Mouse (Mus musculus): ENCODE measurements around the gene Lctl. TPM values are rescaled to one million over a fixed set of nuclear protein-coding genes. Genes with fewer than 3 reads are reported as not detected.

Gene Lctl
- polyA plus RNA-seq, 1 experiment = 1.3 TPM

DNA sequence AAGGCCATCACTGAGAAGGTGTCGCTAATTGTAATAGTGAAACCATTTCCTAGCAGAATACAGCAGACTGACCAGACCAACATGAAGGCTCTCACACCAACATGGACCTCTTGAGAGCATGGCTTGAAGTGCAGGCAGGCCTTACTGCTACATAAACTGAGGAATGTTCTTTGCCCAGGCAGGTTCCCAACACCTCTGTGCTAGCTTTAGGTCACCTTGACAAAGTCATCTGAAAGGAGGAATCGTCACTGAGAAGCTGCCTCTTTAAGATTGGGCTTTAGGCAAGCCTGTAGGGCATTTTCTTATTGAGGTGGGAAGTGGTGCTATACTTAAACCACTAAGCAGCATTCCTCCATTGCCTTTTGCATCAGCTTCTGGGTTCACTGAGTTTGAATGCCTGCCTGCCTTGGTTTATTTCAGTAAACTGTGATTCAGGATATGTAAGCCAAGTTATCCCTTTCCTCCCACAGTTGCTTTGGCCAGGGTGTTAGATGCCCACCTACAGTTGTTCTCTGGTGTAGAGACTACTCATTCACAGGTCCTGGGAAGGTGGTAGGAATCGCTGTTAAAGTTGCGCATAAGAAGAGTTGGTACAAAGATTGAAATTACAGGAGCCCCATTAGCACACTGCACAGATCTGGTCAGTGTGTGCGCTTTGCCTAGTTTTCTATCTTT lies 67.4 kb downstream of the Lctl start:
- no peak for DNase-seq (ENCODE audit: low spot score)

Other genes with a start within 250 kb of the Lctl start
- 20.6 and 21.8 TPM in 2 replicates for gene Smad6, start 95.1 kb upstream of the Lctl start, polyA plus RNA-seq (2012; rRNA removed)
- 5.5 and 5.6 TPM in 2 replicates for gene Zwilch, start 56.0 kb downstream of the Lctl start, polyA plus RNA-seq (2012; rRNA removed)
- gene Rpl4, start 56.2 kb downstream of the Lctl start, polyA plus RNA-seq (2012; rRNA removed) = 1,255 and 1,379 TPM in 2 replicates
- 39.5 and 46.3 TPM in 2 replicates for gene Snapc5, start 62.1 kb downstream of the Lctl start, polyA plus RNA-seq (2012; rRNA removed)
- 0.27 and 0.39 TPM in 2 replicates for gene Uchl4, start 118.1 kb downstream of the Lctl start, polyA plus RNA-seq (2012; rRNA removed)
- gene Map2k1, start 136.5 kb downstream of the Lctl start, polyA plus RNA-seq (2012; rRNA removed) = 63.7 and 67.4 TPM in 2 replicates
- gene Tipin, start 164.4 kb downstream of the Lctl start, polyA plus RNA-seq (2012; rRNA removed) = 39.2 and 43.9 TPM in 2 replicates
- 20.2 and 21.5 TPM in 2 replicates for gene Dis3l, start 224.1 kb downstream of the Lctl start, polyA plus RNA-seq (2012; rRNA removed)